Mouse (Mus musculus) retina, embryonic 14.5 days (tissue): ENCODE results near the gene Nmu.
A peak's percentile ranks its signal among the peaks of the same experiment; 100 is the strongest.

Source experiments
- DNase-seq: peaks from one replicate; pipeline ENCODE4 v3.0.0-alpha.2; 2015; ENCODE audit warnings: low spot score

Nmu gene

DNA sequence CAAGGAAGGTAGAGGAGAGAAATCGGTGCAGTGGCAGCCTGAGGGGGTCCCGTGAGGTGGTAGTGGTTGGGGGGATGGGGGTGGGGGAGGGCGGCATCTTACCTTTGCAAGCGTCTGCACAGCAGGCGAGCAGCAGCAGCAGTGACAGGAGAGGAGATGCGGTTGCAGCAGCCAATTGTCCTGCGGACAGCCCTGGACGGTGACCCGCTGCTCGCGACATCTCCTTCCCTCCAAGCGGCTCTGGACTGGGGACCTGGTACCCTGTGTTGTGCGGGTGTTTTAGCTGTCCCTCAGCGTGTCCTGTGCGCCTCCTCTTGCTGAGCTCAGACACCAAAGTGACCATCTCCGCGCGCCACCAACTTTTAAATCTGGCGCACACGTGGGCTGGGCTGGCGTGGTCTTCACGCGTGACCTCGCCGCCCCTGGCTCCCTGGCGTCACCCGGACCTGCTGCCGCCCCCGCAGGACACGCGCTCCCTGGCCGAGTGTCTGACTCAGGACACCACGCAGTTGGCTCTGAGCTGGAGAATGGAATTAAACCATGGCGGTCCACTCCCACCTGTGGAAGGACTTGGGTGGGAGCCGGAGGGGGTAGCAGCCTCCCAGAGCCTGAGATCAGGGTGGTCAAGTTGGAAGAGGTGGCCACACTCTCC lies at the start of gene Nmu:
TSS of gene Nmu (minus strand) at position 336 of the 652 bp plus-strand sequence.
- DNase-seq, result peak; percentile 29

DNA sequence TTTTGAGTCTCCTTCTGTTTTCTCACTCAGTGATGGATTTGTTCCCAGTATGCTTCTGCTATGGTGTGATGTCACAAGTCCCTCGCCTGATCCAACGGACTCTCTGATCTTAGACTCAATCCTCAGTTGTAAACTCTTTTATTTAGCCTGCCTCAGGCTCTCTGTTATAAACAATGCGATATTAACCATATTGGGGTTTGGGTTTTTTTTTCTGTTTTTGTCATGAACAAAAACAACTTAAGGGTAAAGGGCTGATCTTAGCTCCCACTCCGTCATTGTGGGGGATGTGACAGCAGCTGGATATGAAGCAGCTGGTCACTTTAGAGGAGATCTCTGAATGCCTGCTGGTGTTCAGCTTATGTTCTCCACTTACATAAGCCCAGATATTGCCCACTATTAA lies 48.1 kb upstream of the Nmu start:
- no peak for DNase-seq

DNA sequence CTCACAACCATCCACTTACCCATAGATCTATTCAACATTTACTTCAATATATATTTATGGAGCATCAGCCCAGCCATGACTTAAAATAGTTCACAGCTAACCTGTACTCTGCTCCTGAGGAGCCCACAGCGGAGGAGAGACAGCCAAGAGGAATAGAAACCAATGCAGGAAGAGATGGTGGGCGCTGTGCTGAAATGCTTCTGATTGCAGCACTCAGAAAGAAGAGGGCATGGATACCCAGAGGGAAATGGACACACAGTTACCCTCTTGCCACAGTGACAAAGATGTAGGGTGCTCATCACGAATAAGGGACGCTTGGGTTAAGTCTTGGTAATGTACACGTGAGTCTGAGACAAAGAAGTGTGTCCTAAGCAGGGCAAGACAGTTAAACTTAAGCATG lies 30.8 kb upstream of the Nmu start:
- no peak for DNase-seq

DNA sequence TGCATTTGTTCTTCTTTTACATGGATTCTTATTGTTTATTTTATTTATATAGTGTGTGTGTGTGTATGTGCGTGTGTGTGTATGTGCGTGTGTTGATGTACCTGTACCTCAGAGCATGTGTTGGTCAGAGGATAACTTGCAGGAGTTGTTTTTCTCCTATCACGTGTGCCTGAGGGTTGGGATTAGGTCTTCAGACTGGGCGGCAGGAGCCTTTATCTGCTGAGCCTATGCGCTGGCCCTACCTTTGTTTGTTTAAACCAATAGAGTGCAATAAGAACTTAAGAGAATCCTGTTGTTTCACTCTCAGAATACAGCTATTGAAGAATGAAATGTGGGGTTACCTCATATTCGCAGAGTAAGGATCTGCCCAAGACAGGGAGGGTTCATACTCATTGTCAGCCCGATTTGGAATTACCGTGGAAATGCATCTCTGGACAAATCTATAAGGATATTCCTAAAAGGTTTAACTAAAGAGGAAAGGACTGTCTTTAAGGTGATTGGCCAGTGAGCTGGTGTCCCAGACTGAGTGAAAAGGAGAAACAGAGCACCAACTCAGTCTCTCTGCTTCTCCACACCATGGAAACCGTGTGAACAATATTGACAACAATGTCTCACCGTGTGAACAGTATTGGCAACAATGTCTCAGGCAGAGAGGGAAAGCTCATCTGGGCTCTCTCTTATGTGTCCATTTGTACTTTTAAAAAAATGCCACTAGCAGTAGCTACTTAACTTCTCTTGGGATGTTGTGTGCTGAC lies 25.6 kb upstream of the Nmu start:
- no peak for DNase-seq

- DNase-seq, result no peak
These were observed 24.9 kb upstream of the Nmu start for GRCm38 (mm10) chr5:76388474-76388873.

DNA sequence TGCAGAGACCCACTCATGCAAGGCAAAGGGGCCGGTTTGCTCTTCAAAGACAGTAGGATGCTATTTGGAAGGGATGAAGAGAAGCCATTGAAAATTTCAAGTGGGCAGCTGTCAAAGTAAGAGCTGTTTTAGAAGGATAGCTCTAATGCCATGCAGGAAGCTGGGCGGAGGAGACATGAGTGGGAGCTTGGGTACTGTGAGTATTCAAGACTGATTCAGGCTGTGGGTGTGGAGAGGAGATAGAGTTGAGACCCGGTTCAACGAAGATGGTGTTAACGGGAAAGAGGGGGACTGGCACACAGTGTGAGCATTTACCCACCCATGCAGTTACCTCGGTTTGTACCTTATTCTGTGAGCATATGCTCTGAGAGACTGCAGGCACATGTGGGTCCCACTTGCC lies 20.1 kb upstream of the Nmu start:
- no peak for DNase-seq

DNA sequence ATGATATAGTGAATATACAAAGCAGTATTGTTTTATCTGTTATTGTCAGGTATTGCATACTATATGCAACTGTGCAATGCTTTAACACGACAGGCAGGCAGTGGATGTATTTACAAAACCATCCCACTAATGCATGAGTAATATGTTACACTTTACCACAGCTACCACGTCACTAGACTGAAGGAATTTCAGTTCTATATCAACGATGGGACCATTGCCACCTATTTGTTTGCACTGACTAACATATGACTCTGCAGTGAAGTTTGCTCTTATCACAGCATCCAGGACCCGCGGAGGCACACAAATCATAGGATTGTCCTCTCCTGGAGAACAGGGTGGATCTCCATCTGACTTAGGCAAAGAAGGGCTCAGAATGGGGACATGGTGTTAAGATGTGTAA lies 18.2 kb upstream of the Nmu start:
- no peak for DNase-seq

GRCm38 (mm10) chr5:76379216-76379615 lies 15.6 kb upstream of the Nmu start:
- DNase-seq, result no peak

DNA sequence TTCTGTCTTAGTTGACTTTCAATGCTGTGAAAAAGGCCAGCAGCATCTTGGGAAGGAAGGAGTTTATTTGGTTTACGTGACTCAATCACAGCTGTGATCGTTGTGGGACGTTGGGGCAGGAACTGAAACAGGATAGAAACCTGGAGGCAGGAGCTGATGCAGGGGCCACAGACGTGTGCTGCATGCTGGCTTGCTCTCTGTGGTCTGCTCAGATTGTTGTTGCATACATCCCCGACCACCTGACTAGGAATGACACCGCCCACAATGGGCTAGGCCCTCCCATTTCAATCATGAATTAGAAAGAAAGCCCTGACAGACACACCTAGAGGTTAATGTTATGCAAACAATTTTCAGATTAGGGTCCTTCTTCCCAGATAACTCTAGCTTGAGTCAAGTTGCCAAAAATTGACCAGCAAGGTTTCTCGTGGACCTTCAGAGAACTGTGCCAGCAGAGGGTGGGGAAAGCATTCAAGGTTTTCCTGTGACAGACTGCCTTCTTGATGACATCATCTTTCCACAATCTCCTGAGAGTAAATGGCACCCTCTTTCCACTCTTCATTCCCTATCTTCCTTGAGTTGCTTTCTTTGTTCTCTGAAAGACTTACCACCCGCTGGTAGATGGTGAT lies 5.7 kb upstream of the Nmu start:
- DNase-seq, result no peak

DNA sequence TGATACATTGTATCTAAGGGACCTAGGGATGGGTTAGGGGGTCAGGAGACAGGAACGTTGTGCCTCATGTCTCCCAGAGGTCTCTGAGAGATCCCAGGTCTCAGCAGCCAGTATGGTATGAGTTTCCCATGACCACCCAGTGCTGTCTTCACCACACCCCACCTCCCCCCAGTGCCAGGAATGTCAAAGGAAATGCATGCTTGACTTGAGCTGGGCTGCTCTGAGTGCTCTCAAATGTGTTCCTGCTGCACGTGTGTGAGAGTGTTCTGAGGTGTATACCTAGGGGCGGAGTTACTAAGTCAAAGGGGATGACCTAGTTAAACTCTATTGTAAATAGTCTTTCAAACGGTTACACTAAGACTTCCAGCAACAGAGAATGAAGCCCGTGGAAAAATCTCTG lies 1.8 kb upstream of the Nmu start:
- no peak for DNase-seq

DNA sequence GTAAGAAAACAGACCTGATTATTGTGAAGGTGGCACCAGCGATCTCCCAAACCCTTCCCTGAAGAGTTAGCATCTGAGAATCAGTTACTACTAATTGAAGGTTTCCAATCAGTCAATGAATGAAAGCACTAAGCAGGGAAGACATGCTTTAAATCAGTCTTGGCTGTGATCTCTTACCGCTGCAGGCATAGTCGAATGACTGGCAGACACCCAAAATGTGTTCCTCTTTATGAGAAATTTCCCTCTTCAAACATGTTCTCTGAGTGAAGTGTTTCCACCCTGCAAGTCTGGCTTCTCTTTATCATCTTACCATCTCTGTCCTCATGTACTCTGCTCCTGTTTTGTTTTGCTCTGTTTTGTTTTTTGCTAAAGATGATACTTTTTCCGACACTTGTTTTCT lies 2.8 kb downstream of the Nmu start:
- DNase-seq, result no peak

GRCm38 (mm10) chr5:76360057-76360456 lies 3.5 kb downstream of the Nmu start:
- DNase-seq, result no peak

GRCm38 (mm10) chr5:76351953-76352611 lies 11.5 kb downstream of the Nmu start:
- peak; percentile 41 for DNase-seq

- DNase-seq, result no peak
These were observed 12.1 kb downstream of the Nmu start for GRCm38 (mm10) chr5:76351537-76351936.

GRCm38 (mm10) chr5:76346137-76346536 lies 17.5 kb downstream of the Nmu start:
- peak; percentile 43 for DNase-seq

- no peak for DNase-seq
These were observed 22.7 kb downstream of the Nmu start for GRCm38 (mm10) chr5:76340931-76341330.

- DNase-seq, result no peak
These were observed 26.5 kb downstream of the Nmu start for GRCm38 (mm10) chr5:76337100-76337499.

- DNase-seq, result no peak
These were observed 29.8 kb downstream of the Nmu start for GRCm38 (mm10) chr5:76333833-76334232.

- no peak for DNase-seq
These were observed 32.6 kb downstream of the Nmu start, which contains the start of gene Pdcl2 for GRCm38 (mm10) chr5:76330953-76331352. TSS of gene Pdcl2 (minus strand) at chr5:76331156.

GRCm38 (mm10) chr5:76327296-76327695 lies 36.3 kb downstream of the Nmu start:
- no peak for DNase-seq

DNA sequence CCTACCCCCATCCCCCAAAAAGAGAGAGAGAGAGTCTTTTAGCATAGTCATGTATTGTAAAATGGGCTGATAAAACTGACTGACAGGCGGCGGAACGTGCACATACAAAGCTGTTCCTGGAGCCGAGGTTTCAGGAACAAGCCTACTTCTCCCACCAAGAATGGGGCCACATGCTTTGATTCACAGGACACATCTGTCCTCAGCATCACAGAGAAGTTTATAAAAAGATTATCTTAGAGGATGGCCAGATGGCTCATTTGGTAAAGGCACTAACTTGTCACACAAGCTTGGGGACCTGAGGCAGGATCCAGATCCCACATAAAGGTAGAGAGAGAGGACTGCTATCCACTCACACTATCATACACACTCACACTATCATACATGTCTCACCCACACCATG lies 38.5 kb downstream of the Nmu start:
- DNase-seq, result no peak
